Mouse (Mus musculus) hindbrain, embryonic 13.5 days (tissue): Measurements from ENCODE around the gene Garem2. TPM values are rescaled to one million over a fixed set of nuclear protein-coding genes. Genes with fewer than 3 reads are reported as not detected.

Source experiments
- ATAC-seq: fragments of 200-750 bp; cut with Nextera tagmentation; 2 replicates; pipeline ENCODE4 v1.8.0; 2017; ENCODE audit warnings: moderate TSS enrichment; ENCODE audit not compliant: low FRiP score
- H3K27ac ChIP-seq: fragments of 300-500 bp; sonication (generic); 2 replicates; pipeline ENCODE4 v1.5.1; 2015; ENCODE audit warnings: inconsistent platforms, mild to moderate bottlenecking, moderate library complexity
- H3K27me3 ChIP-seq: fragments of 300-500 bp; sonication (generic); 2 replicates; pipeline ENCODE4 v1.6.1; 2015; ENCODE audit warnings: mild to moderate bottlenecking, inconsistent platforms
- H3K36me3 ChIP-seq: fragments of 300-500 bp; sonication (generic); 2 replicates; pipeline ENCODE4 v1.6.1; 2015; ENCODE audit warnings: mild to moderate bottlenecking, inconsistent platforms
- H3K4me1 ChIP-seq: fragments of 300-500 bp; sonication (generic); replicated peaks from 2 replicates; pipeline ENCODE4 v1.6.1; 2015; ENCODE audit warnings: inconsistent platforms
- H3K4me2 ChIP-seq: fragments of 300-500 bp; sonication (generic); 2 replicates; pipeline ENCODE4 v1.6.1; 2015; ENCODE audit warnings: inconsistent platforms, mild to moderate bottlenecking, moderate library complexity
- H3K4me3 ChIP-seq: fragments of 300-500 bp; sonication (generic); 2 replicates; pipeline ENCODE4 v1.5.1; 2015; ENCODE audit warnings: mild to moderate bottlenecking, inconsistent platforms
- H3K9ac ChIP-seq: fragments of 300-500 bp; sonication (generic); 2 replicates; pipeline ENCODE4 v1.6.1; 2015; ENCODE audit warnings: mild to moderate bottlenecking, inconsistent platforms
- H3K9me3 ChIP-seq: fragments of 300-500 bp; sonication (generic); 2 replicates; pipeline ENCODE4 v1.6.1; 2016; ENCODE audit warnings: inconsistent platforms
- WGBS: fragments of 180-500 bp; shearing (Covaris S2); methylation state at CpG from one replicate; pipeline ENCODE4 v1.1.7; 2015; 5-methylcytosine and 5-hydroxymethylcytosine counted together
- polyA plus RNA-seq: library from polyadenylated mRNA; unstranded; fragments of >200 nt; fragmentation: Nextera tagmentation; extraction: Ambion mirVana; gene quantifications from 2 replicates; pipeline ENCODE4 v1.2.1, GENCODE M21; 2015

Garem2 gene
- polyA plus RNA-seq, 1 experiment from 2014 or later = 15.0 TPM

DNA sequence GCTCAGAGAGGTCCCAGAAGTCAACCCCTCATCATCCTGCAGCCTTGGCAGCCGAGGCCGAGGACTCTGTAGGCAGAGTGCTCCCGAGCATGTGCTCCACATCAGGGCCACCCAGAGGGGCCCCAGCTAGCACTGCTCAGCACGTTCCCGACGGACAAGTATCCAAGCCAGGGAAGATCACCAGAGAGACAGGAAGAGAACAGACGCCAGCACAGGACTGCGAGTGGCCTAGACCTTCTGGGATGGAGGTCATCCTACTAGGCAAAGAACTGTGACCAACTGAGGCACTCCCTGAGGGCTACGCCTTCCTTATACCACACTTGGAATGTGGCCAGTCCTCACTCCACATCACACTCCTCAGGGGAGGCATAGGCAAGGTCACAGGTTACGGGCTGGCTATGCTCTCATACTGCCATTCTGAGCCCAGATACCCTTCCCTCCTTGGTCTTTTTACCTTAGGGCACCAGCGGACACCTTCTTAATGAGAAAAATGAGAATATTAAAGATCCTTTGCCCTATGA is 30.8 kb downstream of the Garem2 start:
- Histone ChIP-seq H3K4me1 (no peaks in the 10 kb centered on the region), H3K9ac (no peak overlapping the region), H3K27ac (no peak overlapping the region), H3K9me3 (no peaks in the 10 kb centered on the region), H3K4me3 (no peak overlapping the region), H3K4me2 (no peak overlapping the region), H3K27me3 (no peaks in the 10 kb centered on the region), H3K36me3 (peaks cover 86% of the 10 kb centered on the region)
- WGBS = 96% methylated on average over 11 of the region's 11 CpGs
- ATAC-seq = no peak

- WGBS = 93% methylated on average over 9 of the region's 9 CpGs
- Histone ChIP-seq H3K9me3 (no peaks in the 10 kb centered on the region), H3K36me3 (peaks cover 88% of the 10 kb centered on the region), H3K27ac (no peak overlapping the region), H3K9ac (no peak overlapping the region), H3K4me1 (no peaks in the 10 kb centered on the region), H3K4me2 (no peak overlapping the region), H3K27me3 (no peaks in the 10 kb centered on the region), H3K4me3 (no peak overlapping the region)
- ATAC-seq = no peak
These were observed 32.3 kb downstream of the Garem2 start for GRCm38 (mm10) chr5:30137271-30137670.

- Histone ChIP-seq H3K27ac (no peak overlapping the region), H3K36me3 (peaks cover 88% of the 10 kb centered on the region), H3K4me3 (no peak overlapping the region), H3K9me3 (no peaks in the 10 kb centered on the region), H3K4me1 (no peaks in the 10 kb centered on the region), H3K9ac (no peak overlapping the region), H3K4me2 (no peak overlapping the region), H3K27me3 (no peaks in the 10 kb centered on the region)
- WGBS = 92% methylated on average over 4 of the region's 4 CpGs
- no peak for ATAC-seq
These were observed 33.2 kb downstream of the Garem2 start for GRCm38 (mm10) chr5:30138193-30138592.

DNA sequence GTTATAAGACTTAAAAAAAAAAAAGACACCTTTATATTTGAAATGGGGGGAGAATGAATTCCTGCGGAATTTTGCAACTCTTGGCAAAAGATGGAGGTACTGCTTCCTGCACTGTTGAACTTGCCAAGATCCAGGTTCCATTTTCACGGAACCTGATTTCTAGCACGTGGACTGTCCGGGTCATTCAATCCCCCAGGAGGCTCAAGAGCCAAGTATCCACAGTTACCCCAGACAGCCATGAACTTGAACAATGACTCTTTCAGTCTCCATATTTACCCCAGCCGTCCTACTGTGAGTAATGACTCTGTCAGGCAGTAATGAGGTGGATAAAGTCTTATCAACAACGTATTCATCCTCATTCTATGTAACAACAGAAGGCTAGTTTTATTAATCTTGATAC is 41.6 kb downstream of the Garem2 start:
- Histone ChIP-seq H3K27ac (no peak overlapping the region), H3K4me2 (no peak overlapping the region), H3K4me3 (no peak overlapping the region), H3K27me3 (no peaks in the 10 kb centered on the region), H3K4me1 (0 out of 2 replicates have a peak, but pooled peaks cover 4% of the 10 kb centered on the region), H3K9ac (no peak overlapping the region), H3K36me3 (peaks cover 52% of the 10 kb centered on the region), H3K9me3 (no peaks in the 10 kb centered on the region)
- WGBS = 81% methylated on average over 6 of the region's 6 CpGs
- ATAC-seq = no peak

DNA sequence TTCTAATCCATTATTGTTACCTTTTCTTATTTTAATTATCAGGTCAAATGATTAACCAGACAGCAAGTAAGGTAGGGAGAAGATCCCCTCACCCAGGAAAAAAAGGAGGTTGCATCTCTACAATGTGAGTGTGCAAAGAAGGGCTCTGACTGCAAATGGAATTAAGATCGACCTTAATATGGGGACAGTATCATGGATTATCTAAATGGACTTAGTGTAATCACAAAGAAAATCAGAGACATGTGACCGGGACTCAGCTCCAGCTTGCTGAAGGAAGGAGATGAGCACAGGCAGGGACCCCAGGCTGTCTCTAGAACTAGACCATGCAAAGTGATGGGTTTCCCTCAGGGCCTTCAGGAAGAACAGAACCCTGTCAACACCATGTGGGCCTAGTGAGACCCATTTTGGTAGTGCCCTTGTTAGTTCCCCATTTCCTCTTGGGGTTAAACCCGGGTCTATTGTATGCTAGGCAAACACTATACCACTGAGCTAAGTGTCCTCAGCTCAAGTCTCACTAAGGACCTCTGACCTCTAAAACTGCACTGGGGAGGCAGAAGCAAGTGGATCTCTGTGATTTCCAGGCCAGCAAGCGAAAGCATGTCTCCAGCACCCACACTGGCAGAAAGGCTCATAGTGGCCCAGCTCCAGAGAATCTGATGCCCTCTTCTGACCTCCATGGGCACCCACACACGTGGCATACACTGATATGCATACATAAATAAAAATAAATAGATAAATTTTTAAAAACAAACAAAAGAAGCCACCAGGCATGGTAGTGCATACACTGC is 43.4 kb downstream of the Garem2 start:
- Histone ChIP-seq H3K36me3 (peaks cover 35% of the 10 kb centered on the region), H3K27ac (no peak overlapping the region), H3K4me2 (no peak overlapping the region), H3K27me3 (no peaks in the 10 kb centered on the region), H3K9me3 (no peaks in the 10 kb centered on the region), H3K9ac (no peak overlapping the region), H3K4me1 (peaks cover 9% of the 10 kb centered on the region), H3K4me3 (no peak overlapping the region)
- ATAC-seq = no peak
- WGBS = 92% methylated on average over 5 of the region's 5 CpGs

DNA sequence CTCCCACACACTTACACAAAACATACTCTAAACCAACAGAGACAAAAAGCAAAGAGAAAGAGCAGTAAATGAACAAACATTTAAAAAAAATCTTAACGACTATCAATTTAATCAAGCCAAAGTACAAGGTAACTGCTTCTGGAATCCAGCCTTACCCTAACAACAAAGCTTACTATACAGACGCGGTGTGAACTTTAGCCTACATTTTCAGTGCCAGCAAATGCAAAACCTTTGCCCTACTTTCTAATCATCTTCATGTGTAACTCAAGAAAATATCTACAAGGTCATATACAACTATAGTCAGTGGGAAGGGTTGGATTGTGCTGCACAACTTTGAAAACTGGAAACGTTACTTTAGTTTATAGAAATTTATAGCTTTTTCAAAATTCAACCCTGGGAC is 47.0 kb downstream of the Garem2 start:
- no peak overlapping the region for H3K4me2 ChIP-seq
- H3K27me3 ChIP-seq = no peaks in the 10 kb centered on the region
- H3K27ac ChIP-seq = no peak overlapping the region
- H3K4me3 ChIP-seq = no peak overlapping the region
- no peaks in the 10 kb centered on the region for H3K9me3 ChIP-seq
- WGBS = 79% methylated on average over 4 of the region's 4 CpGs
- H3K36me3 ChIP-seq = peaks cover 3% of the 10 kb centered on the region; the same call in 1 of the 2 replicates
- peaks cover 28% of the 10 kb centered on the region for H3K4me1 ChIP-seq
- ATAC-seq = no peak
- H3K9ac ChIP-seq = no peak overlapping the region

DNA sequence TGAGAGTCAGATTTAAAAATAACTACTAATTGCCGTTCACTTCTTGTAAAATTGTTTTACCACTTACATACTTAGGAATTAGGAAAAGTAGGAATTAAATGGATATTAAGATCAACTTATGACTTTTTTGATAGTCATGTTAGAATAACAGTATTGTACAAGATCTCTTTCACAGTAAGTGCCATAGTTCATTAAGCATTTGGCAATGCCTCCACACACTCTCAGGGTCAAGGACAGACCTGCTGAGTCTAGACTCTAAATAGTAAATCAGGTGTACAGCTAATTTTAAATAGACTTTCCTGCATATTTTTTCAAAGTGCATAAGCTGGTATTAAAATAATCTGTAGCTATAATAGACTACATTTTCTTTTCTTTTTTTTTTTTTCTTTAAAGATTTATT is 47.5 kb downstream of the Garem2 start:
- Histone ChIP-seq H3K27me3 (no peaks in the 10 kb centered on the region), H3K27ac (no peak overlapping the region), H3K4me2 (no peak overlapping the region), H3K9me3 (no peaks in the 10 kb centered on the region), H3K4me1 (peaks cover 29% of the 10 kb centered on the region), H3K36me3 (0 out of 2 replicates have a peak, but pooled peaks cover 3% of the 10 kb centered on the region), H3K9ac (no peak overlapping the region), H3K4me3 (no peak overlapping the region)
- ATAC-seq = no peak
- 94% methylated on average over 1 of the region's 1 CpGs for WGBS

DNA sequence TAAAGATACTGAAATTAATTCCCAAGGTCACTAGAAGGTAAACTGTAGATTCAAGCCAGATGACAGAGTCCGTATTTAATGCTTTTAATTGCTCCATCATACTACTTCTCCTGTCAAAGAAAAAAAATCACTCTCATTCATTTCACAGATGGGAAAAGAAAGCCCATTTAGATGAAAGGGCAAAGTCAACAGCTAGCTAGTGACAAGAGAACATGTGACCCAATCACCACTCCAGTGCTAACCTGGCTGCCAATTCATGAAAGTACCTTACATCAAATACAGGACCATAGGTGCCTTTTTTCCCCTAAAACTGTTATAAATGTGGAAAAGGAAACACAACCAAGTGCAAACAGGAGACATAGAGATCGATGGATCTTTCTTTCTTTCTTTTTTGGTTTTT is 48.3 kb downstream of the Garem2 start:
- Histone ChIP-seq H3K27me3 (no peaks in the 10 kb centered on the region), H3K4me1 (peaks cover 33% of the 10 kb centered on the region), H3K27ac (no peak overlapping the region), H3K9ac (no peak overlapping the region), H3K36me3 (0 out of 2 replicates have a peak, but pooled peaks cover 3% of the 10 kb centered on the region), H3K9me3 (no peaks in the 10 kb centered on the region), H3K4me2 (0 out of 2 replicates have a peak overlapping the region, but pooled peaks have one; percentile 13), H3K4me3 (no peak overlapping the region)
- no peak for ATAC-seq
- WGBS = 89% methylated on average over 2 of the region's 2 CpGs

- H3K27me3 ChIP-seq = no peaks in the 10 kb centered on the region
- H3K36me3 ChIP-seq = no peaks in the 10 kb centered on the region
- no peak overlapping the region for H3K27ac ChIP-seq
- H3K4me3 ChIP-seq = peak overlapping the region; percentile 69
- no peak for ATAC-seq
- peak overlapping the region; percentile 79 for H3K9ac ChIP-seq
- H3K4me1 ChIP-seq = peaks cover 33% of the 10 kb centered on the region
- WGBS = 25% methylated on average over 4 of the region's 4 CpGs
- no peaks in the 10 kb centered on the region for H3K9me3 ChIP-seq
- peak overlapping the region; percentile 69 for H3K4me2 ChIP-seq
These were observed 49.1 kb downstream of the Garem2 start for GRCm38 (mm10) chr5:30154013-30154412.

DNA sequence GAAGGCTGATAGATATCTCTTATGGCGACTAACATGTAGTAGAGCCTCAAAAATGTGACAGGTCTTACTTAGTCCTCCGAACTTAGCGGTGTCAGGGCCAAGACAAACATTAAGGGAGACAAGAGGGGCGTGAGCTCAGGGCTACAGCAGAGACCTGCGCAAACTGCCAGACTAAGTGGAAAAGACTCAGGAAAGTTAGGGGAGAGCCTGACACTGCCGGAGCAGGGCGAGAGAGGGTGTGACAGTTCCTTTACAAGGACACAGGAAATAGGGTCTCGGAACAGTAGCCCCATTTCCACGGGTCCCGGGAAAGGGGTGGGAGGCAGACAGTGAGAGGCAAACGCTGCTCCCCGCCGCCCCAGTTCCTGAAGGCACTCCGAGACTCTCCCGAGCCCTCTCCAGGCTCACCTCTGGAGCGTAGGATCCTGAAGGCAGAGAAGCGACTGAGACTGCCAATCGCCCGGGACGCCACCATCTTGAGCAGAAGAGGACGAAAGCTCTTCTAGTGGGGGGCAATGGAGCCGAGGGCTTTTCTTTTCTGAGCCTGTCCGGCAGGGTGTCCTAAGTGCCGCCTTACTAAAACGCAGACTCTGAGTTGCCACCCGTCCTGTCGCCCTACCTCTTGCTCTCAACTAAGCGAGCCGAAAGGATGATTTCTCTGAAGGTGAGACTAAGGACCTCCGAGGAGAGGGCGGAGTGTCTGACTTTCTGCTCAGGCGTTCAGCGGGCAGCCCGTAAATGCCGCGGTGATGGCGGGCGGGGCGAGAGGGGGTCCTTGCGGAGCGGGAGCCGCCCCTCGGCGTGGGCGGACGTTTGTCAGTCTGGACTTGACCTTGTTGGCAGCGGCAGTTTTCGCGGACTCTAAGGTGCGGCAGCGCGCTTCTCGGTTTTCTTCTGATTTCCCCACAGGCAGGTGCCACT is 49.8 kb downstream of the Garem2 start, which contains the start of the genes Hadha and Hadhb:
Gene Hadha (minus strand): TSS at position 689 of the 921 bp plus-strand sequence.
Gene Hadhb (plus strand): TSS at position 775 of the 921 bp plus-strand sequence.
- peak; percentile 93 for ATAC-seq
- peak within 1 kb of the TSS; percentile 69 for H3K4me3 ChIP-seq
- 0% methylated on average over 53 of the region's 53 CpGs for WGBS

GRCm38 (mm10) chr5:30155395-30155792 is 50.4 kb downstream of the Garem2 start:
- under 1% methylated on average over 31 of the region's 31 CpGs for WGBS
- peaks cover 30% of the 10 kb centered on the region for H3K4me1 ChIP-seq
- H3K4me2 ChIP-seq = peak overlapping the region; percentile 69
- H3K27ac ChIP-seq = peak overlapping the region; percentile 88
- H3K9me3 ChIP-seq = no peaks in the 10 kb centered on the region
- peak overlapping the region; percentile 69 for H3K4me3 ChIP-seq
- no peaks in the 10 kb centered on the region for H3K27me3 ChIP-seq
- no peaks in the 10 kb centered on the region for H3K36me3 ChIP-seq
- H3K9ac ChIP-seq = peak overlapping the region; percentile 79
- ATAC-seq = peak; percentile 70

More for the DNA sequence above, 49.8 kb downstream of the Garem2 start, which contains the start of the genes Hadha and Hadhb:
- peak within 1 kb of the TSS; percentile 79 for H3K9ac ChIP-seq
- H3K4me1 ChIP-seq = peaks cover 33% of the 10 kb centered on the region
- H3K27ac ChIP-seq = peak within 1 kb of the TSS; percentile 88
- peak within 1 kb of the TSS; percentile 69 for H3K4me2 ChIP-seq
- H3K27me3 ChIP-seq = no peaks in the 10 kb centered on the region
- no peaks in the 10 kb centered on the region for H3K36me3 ChIP-seq
- H3K9me3 ChIP-seq = no peaks in the 10 kb centered on the region
